Mouse (Mus musculus) cerebellum, adult 2 months (tissue): ENCODE data around the gene Sirt6.
"Not testable (repeated sequence)": the region's sequence is repeated elsewhere in the genome, so short reads cannot be mapped to it uniquely, and the experiment has no call there.

ENCODE experiments used
- CTCF ChIP-seq: fragments of 200-500 bp; IDR thresholded peaks from 2 replicates; pipeline ENCODE4 v1.5.1; 2011; ENCODE audit warnings: low read depth, mild to moderate bottlenecking, control low read depth, low read length, moderate library complexity, borderline replicate concordance; ENCODE audit not compliant: insufficient read depth
- POLR2A ChIP-seq: fragments of 200-500 bp; IDR thresholded peaks from 2 replicates; pipeline ENCODE4 v1.6.1; 2011; ENCODE audit warnings: low read length, control low read depth, borderline replicate concordance; ENCODE audit not compliant: insufficient read depth

GRCm38 (mm10) chr10:81640825-81641224, 13.2 kb upstream of the Sirt6 start:
- not testable (repeated sequence) for TF ChIP-seq POLR2A, CTCF
